Mouse (Mus musculus): ENCODE data around the gene Usp46. TPM values are rescaled to one million over a fixed set of nuclear protein-coding genes. Genes with fewer than 3 reads are reported as not detected.
"Not testable (repeated sequence)": the region's sequence is repeated elsewhere in the genome, so short reads cannot be mapped to it uniquely, and the experiment has no call there.

The Usp46 gene
- polyA plus RNA-seq, 1 experiment from 2014 or later, result 32.9 TPM

GRCm38 (mm10) chr5:74078400-74078799 lies 10.2 kb upstream of the Usp46 start:
- ATAC-seq (replicated peaks; ENCODE audit: low FRiP score) (no peak), DNase-seq (ENCODE audit: low spot score) (no peak)
- Histone ChIP-seq H3K9me3 (ENCODE audit: control insufficient read depth, low read length) (no peaks in the 10 kb centered on the region), H3K4me1 (replicated peaks; ENCODE audit: control insufficient read depth, insufficient read depth, low read length) (peaks cover 7% of the 10 kb centered on the region; the same call in 1 of the 2 replicates), H3K27me3 (replicated peaks; ENCODE audit: control insufficient read depth, insufficient read depth, low read length) (no peaks in the 10 kb centered on the region), H3K36me3 (ENCODE audit: control insufficient read depth, insufficient read depth, low read length) (no peaks in the 10 kb centered on the region), H3K9ac (ENCODE audit: low read depth, low read length) (no peak overlapping the region), H3K4me3 (ENCODE audit: low read depth, low read length) (no peak overlapping the region), H3K4me2 (no peak overlapping the region), H3K27ac (ENCODE audit: low read depth, low read length) (no peak overlapping the region)
- 64% methylated on average over 1 of the region's 1 CpGs for WGBS

- DNase-seq (ENCODE audit: low spot score) (no peak), ATAC-seq (replicated peaks; ENCODE audit: low FRiP score) (no peak)
- Histone ChIP-seq H3K4me2 (peak overlapping the region; percentile 6; the same call in 1 of the 2 replicates), H3K9ac (ENCODE audit: low read depth, low read length) (no peak overlapping the region), H3K4me1 (replicated peaks; ENCODE audit: control insufficient read depth, insufficient read depth, low read length) (peaks cover 7% of the 10 kb centered on the region; the same call in 1 of the 2 replicates), H3K4me3 (ENCODE audit: low read depth, low read length) (no peak overlapping the region), H3K9me3 (ENCODE audit: control insufficient read depth, low read length) (no peaks in the 10 kb centered on the region), H3K27me3 (replicated peaks; ENCODE audit: control insufficient read depth, insufficient read depth, low read length) (no peaks in the 10 kb centered on the region), H3K27ac (ENCODE audit: low read depth, low read length) (no peak overlapping the region), H3K36me3 (ENCODE audit: control insufficient read depth, insufficient read depth, low read length) (no peaks in the 10 kb centered on the region)
- 40% methylated on average over 8 of the region's 8 CpGs for WGBS
These were observed 9.7 kb upstream of the Usp46 start for GRCm38 (mm10) chr5:74077959-74078358.

GRCm38 (mm10) chr5:74076759-74077158 lies 8.5 kb upstream of the Usp46 start:
- no peaks in the 10 kb centered on the region for H3K27me3 ChIP-seq (replicated peaks; ENCODE audit: control insufficient read depth, insufficient read depth, low read length)
- H3K4me1 ChIP-seq (replicated peaks; ENCODE audit: control insufficient read depth, insufficient read depth, low read length), result peaks cover 7% of the 10 kb centered on the region; the same call in 1 of the 2 replicates
- no peak for DNase-seq (ENCODE audit: low spot score)
- 12% methylated on average over 9 of the region's 9 CpGs for WGBS
- H3K36me3 ChIP-seq (ENCODE audit: control insufficient read depth, insufficient read depth, low read length), result no peaks in the 10 kb centered on the region
- no peak overlapping the region for H3K27ac ChIP-seq (ENCODE audit: low read depth, low read length)
- H3K9ac ChIP-seq (ENCODE audit: low read depth, low read length), result no peak overlapping the region
- no peaks in the 10 kb centered on the region for H3K9me3 ChIP-seq (ENCODE audit: control insufficient read depth, low read length)
- no peak for ATAC-seq (replicated peaks; ENCODE audit: low FRiP score)
- no peak overlapping the region for H3K4me3 ChIP-seq (ENCODE audit: low read depth, low read length)
- H3K4me2 ChIP-seq, result peak overlapping the region; percentile 28

- ATAC-seq (replicated peaks; ENCODE audit: low FRiP score); H3K9me3 ChIP-seq (ENCODE audit: control insufficient read depth, low read length); H3K36me3 ChIP-seq (ENCODE audit: control insufficient read depth, insufficient read depth, low read length); H3K4me2 ChIP-seq; H3K27ac ChIP-seq (ENCODE audit: low read depth, low read length); H3K4me3 ChIP-seq (ENCODE audit: low read depth, low read length); H3K9ac ChIP-seq (ENCODE audit: low read depth, low read length); H3K27me3 ChIP-seq (replicated peaks; ENCODE audit: control insufficient read depth, insufficient read depth, low read length); DNase-seq (ENCODE audit: low spot score): not testable (repeated sequence)
- peaks cover 25% of the 10 kb centered on the region for H3K4me1 ChIP-seq (replicated peaks; ENCODE audit: control insufficient read depth, insufficient read depth, low read length)
- 92% methylated on average over 5 of the region's 5 CpGs for WGBS
These were observed 2.3 kb upstream of the Usp46 start for GRCm38 (mm10) chr5:74070564-74070963.

GRCm38 (mm10) chr5:74068714-74069321 lies 587 bp upstream of the Usp46 start:
- Histone ChIP-seq H3K27me3 (replicated peaks; ENCODE audit: control insufficient read depth, insufficient read depth, low read length) (no peaks in the 10 kb centered on the region), H3K4me1 (replicated peaks; ENCODE audit: control insufficient read depth, insufficient read depth, low read length) (peaks cover 29% of the 10 kb centered on the region)
- WGBS, result 2% methylated on average over 18 of the region's 18 CpGs

GRCm38 (mm10) chr5:74067346-74067745 lies 885 bp downstream of the Usp46 start:
- H3K36me3 ChIP-seq (ENCODE audit: control insufficient read depth, insufficient read depth, low read length), result no peaks in the 10 kb centered on the region
- peaks cover 40% of the 10 kb centered on the region for H3K4me1 ChIP-seq (replicated peaks; ENCODE audit: control insufficient read depth, insufficient read depth, low read length)
- WGBS, result 8% methylated on average over 4 of the region's 4 CpGs
- H3K9ac ChIP-seq (ENCODE audit: low read depth, low read length), result peak overlapping the region; percentile 90
- H3K27ac ChIP-seq (ENCODE audit: low read depth, low read length), result no peak overlapping the region; the same call in 1 of the 2 replicates
- no peak for ATAC-seq (replicated peaks; ENCODE audit: low FRiP score)
- H3K9me3 ChIP-seq (ENCODE audit: control insufficient read depth, low read length), result no peaks in the 10 kb centered on the region
- H3K4me2 ChIP-seq, result peak overlapping the region; percentile 74
- H3K4me3 ChIP-seq (ENCODE audit: low read depth, low read length), result peak overlapping the region; percentile 71
- no peaks in the 10 kb centered on the region for H3K27me3 ChIP-seq (replicated peaks; ENCODE audit: control insufficient read depth, insufficient read depth, low read length)
- no peak for DNase-seq (ENCODE audit: low spot score)

More at GRCm38 (mm10) chr5:74068714-74069321, 587 bp upstream of the Usp46 start:
- no peaks in the 10 kb centered on the region for H3K36me3 ChIP-seq (ENCODE audit: control insufficient read depth, insufficient read depth, low read length)
- H3K27ac ChIP-seq (ENCODE audit: low read depth, low read length), result peak overlapping the region; percentile 77
- peak overlapping the region; percentile 71 for H3K4me3 ChIP-seq (ENCODE audit: low read depth, low read length)
- peak overlapping the region; percentile 90 for H3K9ac ChIP-seq (ENCODE audit: low read depth, low read length)
- ATAC-seq (replicated peaks; ENCODE audit: low FRiP score) (peak; percentile 25), DNase-seq (ENCODE audit: low spot score) (peak; percentile 79)
- H3K4me2 ChIP-seq, result peak overlapping the region; percentile 74
- no peaks in the 10 kb centered on the region for H3K9me3 ChIP-seq (ENCODE audit: control insufficient read depth, low read length)

GRCm38 (mm10) chr5:74066416-74067115 lies 1.7 kb downstream of the Usp46 start:
- peak overlapping the region; percentile 71 for H3K4me3 ChIP-seq (ENCODE audit: low read depth, low read length)
- no peaks in the 10 kb centered on the region for H3K36me3 ChIP-seq (ENCODE audit: control insufficient read depth, insufficient read depth, low read length)
- no peaks in the 10 kb centered on the region for H3K9me3 ChIP-seq (ENCODE audit: control insufficient read depth, low read length)
- ATAC-seq (replicated peaks; ENCODE audit: low FRiP score), result no peak
- H3K4me1 ChIP-seq (replicated peaks; ENCODE audit: control insufficient read depth, insufficient read depth, low read length), result peaks cover 43% of the 10 kb centered on the region
- WGBS, result 34% methylated on average over 12 of the region's 12 CpGs
- peak overlapping the region; percentile 76 for H3K27ac ChIP-seq (ENCODE audit: low read depth, low read length)
- no peaks in the 10 kb centered on the region for H3K27me3 ChIP-seq (replicated peaks; ENCODE audit: control insufficient read depth, insufficient read depth, low read length)
- H3K4me2 ChIP-seq, result peak overlapping the region; percentile 74
- DNase-seq (ENCODE audit: low spot score), result no peak
- peak overlapping the region; percentile 90; the same call in 1 of the 2 replicates for H3K9ac ChIP-seq (ENCODE audit: low read depth, low read length)

GRCm38 (mm10) chr5:74065565-74066275 lies 2.5 kb downstream of the Usp46 start:
- Histone ChIP-seq H3K4me2 (peak overlapping the region; percentile 74), H3K36me3 (ENCODE audit: control insufficient read depth, insufficient read depth, low read length) (no peaks in the 10 kb centered on the region), H3K4me3 (ENCODE audit: low read depth, low read length) (peak overlapping the region; percentile 71), H3K9me3 (ENCODE audit: control insufficient read depth, low read length) (no peaks in the 10 kb centered on the region), H3K27me3 (replicated peaks; ENCODE audit: control insufficient read depth, insufficient read depth, low read length) (no peaks in the 10 kb centered on the region), H3K4me1 (replicated peaks; ENCODE audit: control insufficient read depth, insufficient read depth, low read length) (peaks cover 43% of the 10 kb centered on the region), H3K27ac (ENCODE audit: low read depth, low read length) (peak overlapping the region; percentile 96), H3K9ac (ENCODE audit: low read depth, low read length) (peak overlapping the region; percentile 73)
- WGBS, result 32% methylated on average over 11 of the region's 11 CpGs
- ATAC-seq (replicated peaks; ENCODE audit: low FRiP score) (peak; percentile 75), DNase-seq (ENCODE audit: low spot score) (peak; percentile 53)
